Mouse (Mus musculus) lung, embryonic 16.5 days (tissue): ENCODE data around the gene Egf. TPM values are rescaled to one million over a fixed set of nuclear protein-coding genes. Genes with fewer than 3 reads are reported as not detected.

Experiments used
- ATAC-seq: fragments of 200-750 bp; cut with Nextera tagmentation; 2 replicates; pipeline ENCODE4 v1.8.0; 2017; ENCODE audit warnings: low read depth, mild to moderate bottlenecking, moderate library complexity
- H3K27ac ChIP-seq: fragments of 300-500 bp; sonication (generic); 2 replicates; pipeline ENCODE4 v1.5.1; 2014; ENCODE audit warnings: mild to moderate bottlenecking, control low read depth, low read length
- H3K27me3 ChIP-seq: fragments of 300-500 bp; sonication (generic); 2 replicates; pipeline ENCODE4 v1.6.1; 2014; ENCODE audit warnings: low read depth, low read length, mixed read lengths; ENCODE audit not compliant: control insufficient read depth, insufficient read depth
- H3K36me3 ChIP-seq: fragments of 300-500 bp; sonication (generic); 2 replicates; pipeline ENCODE4 v1.6.1; 2014; ENCODE audit warnings: low read length; ENCODE audit not compliant: control insufficient read depth, insufficient read depth
- H3K4me1 ChIP-seq: fragments of 300-500 bp; sonication (generic); replicated peaks from 2 replicates; pipeline ENCODE4 v1.6.1; 2014; ENCODE audit warnings: low read length, mixed read lengths; ENCODE audit not compliant: control insufficient read depth, insufficient read depth
- H3K4me2 ChIP-seq: fragments of 300-500 bp; sonication (generic); 2 replicates; pipeline ENCODE4 v1.6.1; 2014; ENCODE audit warnings: low read depth, low read length, control low read depth
- H3K4me3 ChIP-seq: fragments of 300-500 bp; sonication (generic); 2 replicates; pipeline ENCODE4 v1.5.1; 2014; ENCODE audit warnings: mild to moderate bottlenecking, low read length, control low read depth
- H3K9ac ChIP-seq: fragments of 300-500 bp; sonication (generic); 2 replicates; pipeline ENCODE4 v1.6.1; 2014; ENCODE audit warnings: low read length, control low read depth
- H3K9me3 ChIP-seq: fragments of 300-500 bp; sonication (generic); 2 replicates; pipeline ENCODE4 v1.6.1; 2016; ENCODE audit warnings: low read length; ENCODE audit not compliant: control insufficient read depth
- WGBS: fragments of 180-500 bp; shearing (Covaris S2); extraction: QIAGEN DNeasy Blood & Tissue Kit; methylation state at CpG from one replicate; pipeline ENCODE4 v1.1.7; 2014; 5-methylcytosine and 5-hydroxymethylcytosine counted together
- polyA plus RNA-seq: library from polyadenylated mRNA; unstranded; fragments of >200 nt; fragmentation: Nextera tagmentation; extraction: Ambion mirVana; gene quantifications from 2 replicates; pipeline ENCODE4 v1.2.1, GENCODE M21; 2015

Gene Egf
- polyA plus RNA-seq, 1 experiment from 2014 or later: 1.2 TPM

GRCm38 (mm10) chr3:129680258-129680657, 74.9 kb downstream of the Egf start:
- no peak overlapping the region for H3K4me3 ChIP-seq
- no peaks in the 10 kb centered on the region for H3K27me3 ChIP-seq
- H3K4me2 ChIP-seq: no peak overlapping the region
- no peaks in the 10 kb centered on the region for H3K9me3 ChIP-seq
- H3K27ac ChIP-seq: no peak overlapping the region
- WGBS: 69% methylated on average over 5 of the region's 5 CpGs
- no peak for ATAC-seq
- no peaks in the 10 kb centered on the region for H3K36me3 ChIP-seq
- no peaks in the 10 kb centered on the region; the same call in 1 of the 2 replicates for H3K4me1 ChIP-seq
- H3K9ac ChIP-seq: no peak overlapping the region

- WGBS: 88% methylated on average over 7 of the region's 7 CpGs
- Histone ChIP-seq H3K27me3 (no peaks in the 10 kb centered on the region), H3K4me2 (no peak overlapping the region), H3K36me3 (no peaks in the 10 kb centered on the region), H3K9me3 (no peaks in the 10 kb centered on the region), H3K4me3 (no peak overlapping the region), H3K4me1 (no peaks in the 10 kb centered on the region), H3K9ac (no peak overlapping the region), H3K27ac (no peak overlapping the region)
- ATAC-seq: no peak
Measured at GRCm38 (mm10) chr3:129675923-129676322, 79.2 kb downstream of the Egf start.

GRCm38 (mm10) chr3:129663906-129664305, 91.2 kb downstream of the Egf start:
- H3K27ac ChIP-seq: no peak overlapping the region
- no peaks in the 10 kb centered on the region for H3K36me3 ChIP-seq
- H3K4me2 ChIP-seq: no peak overlapping the region
- 76% methylated on average over 1 of the region's 2 CpGs for WGBS
- no peaks in the 10 kb centered on the region; the same call in 1 of the 2 replicates for H3K9me3 ChIP-seq
- H3K4me3 ChIP-seq: no peak overlapping the region
- H3K4me1 ChIP-seq: no peaks in the 10 kb centered on the region
- H3K27me3 ChIP-seq: no peaks in the 10 kb centered on the region
- no peak for ATAC-seq
- no peak overlapping the region for H3K9ac ChIP-seq

GRCm38 (mm10) chr3:129658776-129659175, 96.3 kb downstream of the Egf start:
- Histone ChIP-seq H3K9me3 (no peaks in the 10 kb centered on the region; the same call in 1 of the 2 replicates), H3K27ac (no peak overlapping the region), H3K4me1 (no peaks in the 10 kb centered on the region), H3K9ac (no peak overlapping the region), H3K4me3 (no peak overlapping the region), H3K36me3 (no peaks in the 10 kb centered on the region), H3K27me3 (no peaks in the 10 kb centered on the region), H3K4me2 (no peak overlapping the region)
- WGBS: 90% methylated on average over 7 of the region's 7 CpGs
- ATAC-seq: no peak

GRCm38 (mm10) chr3:129657775-129658174, 97.3 kb downstream of the Egf start:
- H3K36me3 ChIP-seq: no peaks in the 10 kb centered on the region
- no peak overlapping the region for H3K4me2 ChIP-seq
- no peaks in the 10 kb centered on the region for H3K9me3 ChIP-seq
- no peak overlapping the region for H3K4me3 ChIP-seq
- H3K9ac ChIP-seq: no peak overlapping the region
- no peak overlapping the region for H3K27ac ChIP-seq
- no peak for ATAC-seq
- H3K4me1 ChIP-seq: no peaks in the 10 kb centered on the region
- no peaks in the 10 kb centered on the region for H3K27me3 ChIP-seq
- WGBS: 84% methylated on average over 11 of the region's 11 CpGs

GRCm38 (mm10) chr3:129657222-129657621, 97.9 kb downstream of the Egf start:
- Histone ChIP-seq H3K36me3 (no peaks in the 10 kb centered on the region), H3K9me3 (no peaks in the 10 kb centered on the region), H3K9ac (no peak overlapping the region), H3K27me3 (no peaks in the 10 kb centered on the region), H3K4me2 (no peak overlapping the region), H3K27ac (no peak overlapping the region), H3K4me1 (no peaks in the 10 kb centered on the region), H3K4me3 (no peak overlapping the region)
- 83% methylated on average over 9 of the region's 9 CpGs for WGBS
- no peak for ATAC-seq

- Histone ChIP-seq H3K9me3 (no peaks in the 10 kb centered on the region), H3K36me3 (no peaks in the 10 kb centered on the region), H3K9ac (no peak overlapping the region), H3K4me2 (no peak overlapping the region), H3K4me3 (no peak overlapping the region), H3K27ac (no peak overlapping the region), H3K27me3 (no peaks in the 10 kb centered on the region), H3K4me1 (no peaks in the 10 kb centered on the region)
- 69% methylated on average over 4 of the region's 4 CpGs for WGBS
- no peak for ATAC-seq
Measured at GRCm38 (mm10) chr3:129656540-129656939, 98.6 kb downstream of the Egf start.

- Histone ChIP-seq H3K9ac (no peak overlapping the region), H3K27me3 (no peaks in the 10 kb centered on the region; the same call in 1 of the 2 replicates), H3K4me3 (no peak overlapping the region), H3K9me3 (no peaks in the 10 kb centered on the region), H3K4me2 (no peak overlapping the region), H3K36me3 (no peaks in the 10 kb centered on the region), H3K27ac (no peak overlapping the region), H3K4me1 (peaks cover under 1% of the 10 kb centered on the region)
- 75% methylated on average over 4 of the region's 4 CpGs for WGBS
- no peak for ATAC-seq
Measured at GRCm38 (mm10) chr3:129652476-129652875, 102.6 kb downstream of the Egf start.

GRCm38 (mm10) chr3:129651765-129652164, 103.4 kb downstream of the Egf start:
- Histone ChIP-seq H3K27ac (no peak overlapping the region), H3K36me3 (no peaks in the 10 kb centered on the region), H3K27me3 (no peaks in the 10 kb centered on the region; the same call in 1 of the 2 replicates), H3K9ac (no peak overlapping the region), H3K4me3 (no peak overlapping the region), H3K4me1 (peaks cover 5% of the 10 kb centered on the region), H3K9me3 (no peaks in the 10 kb centered on the region), H3K4me2 (no peak overlapping the region)
- ATAC-seq: no peak
- WGBS: 92% methylated on average over 8 of the region's 8 CpGs

- no peak overlapping the region for H3K4me3 ChIP-seq
- no peak overlapping the region for H3K27ac ChIP-seq
- no peaks in the 10 kb centered on the region for H3K36me3 ChIP-seq
- 58% methylated on average over 1 of the region's 1 CpGs for WGBS
- H3K4me1 ChIP-seq: peaks cover 13% of the 10 kb centered on the region
- ATAC-seq: no peak
- H3K9ac ChIP-seq: no peak overlapping the region
- no peaks in the 10 kb centered on the region; the same call in 1 of the 2 replicates for H3K27me3 ChIP-seq
- H3K9me3 ChIP-seq: no peaks in the 10 kb centered on the region
- no peak overlapping the region for H3K4me2 ChIP-seq
Measured at GRCm38 (mm10) chr3:129650931-129651330, 104.2 kb downstream of the Egf start.
